Mouse (Mus musculus) heart, adult 2 months (tissue): Measurements from ENCODE around the gene Foxr2. TPM values are rescaled to one million over a fixed set of nuclear protein-coding genes. Genes with fewer than 3 reads are reported as not detected.

Source experiments
- DNase-seq, 2 experiments: peaks; one replicate each; pipeline ENCODE4 v3.0.0; 2021
- H3K27ac ChIP-seq: fragments of 200-600 bp; 2 replicates; pipeline ENCODE4 v1.8.1; 2022
- H3K27me3 ChIP-seq: fragments of 200-500 bp; 2 replicates; pipeline ENCODE4 v1.6.1; 2012; ENCODE audit warnings: mild to moderate bottlenecking, low read length, inconsistent platforms, mixed read lengths; ENCODE audit not compliant: control insufficient read depth, insufficient read depth
- H3K36me3 ChIP-seq: fragments of 200-500 bp; 2 replicates; pipeline ENCODE4 v1.6.1; 2012; ENCODE audit warnings: low read length, inconsistent platforms; ENCODE audit not compliant: control insufficient read depth, insufficient read depth
- H3K4me1 ChIP-seq: fragments of 200-500 bp; 2 replicates; pipeline ENCODE4 v1.6.1; 2011; ENCODE audit warnings: low read length; ENCODE audit not compliant: control insufficient read depth, insufficient read depth
- H3K4me3 ChIP-seq: fragments of 200-600 bp; 2 replicates; pipeline ENCODE4 v1.8.1; 2022
- H3K79me2 ChIP-seq: fragments of 200-500 bp; replicated peaks from 2 replicates; pipeline ENCODE4 v1.6.1; 2012; ENCODE audit warnings: mild to moderate bottlenecking, inconsistent platforms, low read length, moderate library complexity, mixed read lengths; ENCODE audit not compliant: control insufficient read depth, insufficient read depth
- H3K9ac ChIP-seq: fragments of 200-500 bp; 2 replicates; pipeline ENCODE4 v1.6.1; 2012; ENCODE audit warnings: low read depth, mild to moderate bottlenecking, control low read depth, inconsistent platforms, low read length, mixed read lengths
- CTCF ChIP-seq: fragments of 200-600 bp; IDR thresholded peaks from 2 replicates; pipeline ENCODE4 v1.8.1; 2022; ENCODE audit warnings: antibody characterized with exemption, mild to moderate bottlenecking, moderate library complexity
- EP300 ChIP-seq: fragments of 200-500 bp; IDR thresholded peaks from 2 replicates; pipeline ENCODE4 v1.6.1; 2011; ENCODE audit warnings: low read depth, low read length, control low read depth; ENCODE audit not compliant: insufficient read depth
- POLR2A ChIP-seq: fragments of 200-500 bp; IDR thresholded peaks from 2 replicates; pipeline ENCODE4 v1.6.1; 2011; ENCODE audit warnings: mild to moderate bottlenecking, low read depth, low read length, control low read depth; ENCODE audit not compliant: insufficient read depth
- WGBS: fragments of 180-500 bp; shearing (Covaris S2); methylation state at CpG from one replicate; pipeline ENCODE4 v1.1.7; 2018; 5-methylcytosine and 5-hydroxymethylcytosine counted together
- intact Hi-C: fragments of 180-260 bp; cut with DNase I; formaldehyde crosslinking; loops from one replicate; pipeline ENCODE4 v1.15.1; 2025
- polyA plus RNA-seq: library from polyadenylated mRNA; depleted of rRNA; stranded (reverse); fragments of >200 nt; gene quantifications from 2 replicates; pipeline ENCODE4 v1.2.3, GENCODE M21; 2012; rRNA removed
- total RNA-seq, 2 experiments: library from RNA; stranded (reverse); gene quantifications; 2 replicates each; pipeline ENCODE4 v1.2.3; 2021

Gene Foxr2
- total and polyA plus RNA-seq, 3 experiments: not detected

- Histone ChIP-seq H3K4me3 (no peak overlapping the region), H3K27ac (no peak overlapping the region), H3K79me2 (no peaks in the 10 kb centered on the region), H3K4me1 (no peaks in the 10 kb centered on the region), H3K27me3 (no peaks in the 10 kb centered on the region), H3K9ac (no peak overlapping the region), H3K36me3 (no peaks in the 10 kb centered on the region)
- no peak for DNase-seq
- intact Hi-C loops: no loop called here
- TF ChIP-seq CTCF (peak; percentile 61), POLR2A (no peak)
- WGBS: 11% methylated on average over 1 of the region's 1 CpGs
These were observed 56.2 kb downstream of the Foxr2 start for GRCm38 (mm10) chrX:153174786-153175185.

GRCm38 (mm10) chrX:153182221-153182620 is 63.6 kb downstream of the Foxr2 start:
- DNase-seq: no peak
- Histone ChIP-seq H3K27ac (no peak overlapping the region), H3K36me3 (no peaks in the 10 kb centered on the region), H3K9ac (no peak overlapping the region), H3K79me2 (no peaks in the 10 kb centered on the region), H3K4me1 (no peaks in the 10 kb centered on the region), H3K27me3 (no peaks in the 10 kb centered on the region), H3K4me3 (no peak overlapping the region)
- intact Hi-C loops: no loop called here
- TF ChIP-seq EP300 (no peak), POLR2A (no peak), CTCF (no peak)
- 37% methylated on average over 2 of the region's 2 CpGs for WGBS

Other genes starting within 250 kb of the Foxr2 start
- not detected for gene Usp51, start 112.3 kb upstream of the Foxr2 start, total RNA-seq
- gene Usp51, start 112.3 kb upstream of the Foxr2 start, polyA plus RNA-seq: 0.15 TPM in 1 of 2 replicates, not detected in the other
- gene Mageh1, start 81.2 kb upstream of the Foxr2 start, total RNA-seq: 10 to 100 TPM; 10.3 to 10.9 TPM
- gene Mageh1, start 81.2 kb upstream of the Foxr2 start, polyA plus RNA-seq: 4.0 and 5.7 TPM in 2 replicates
- gene Rragb, start 21.2 kb downstream of the Foxr2 start, total RNA-seq: 1 to 10 TPM; 3.6 to 4.0 TPM
- gene Rragb, start 21.2 kb downstream of the Foxr2 start, polyA plus RNA-seq: 2.0 and 3.5 TPM in 2 replicates
- gene Klf8, start 118.7 kb downstream of the Foxr2 start, total RNA-seq: under 1 TPM; 0.13 to 0.20 TPM
- 0.21 and 0.35 TPM in 2 replicates for gene Klf8, start 118.7 kb downstream of the Foxr2 start, polyA plus RNA-seq